Mouse (Mus musculus) heart, adult 2 months (tissue): ENCODE measurements around the gene Usp37. TPM values are rescaled to one million over a fixed set of nuclear protein-coding genes. Genes with fewer than 3 reads are reported as not detected.
"Not testable (repeated sequence)": the region's sequence is repeated elsewhere in the genome, so short reads cannot be mapped to it uniquely, and the experiment has no call there.

Experiments
- DNase-seq, 2 experiments: peaks; one replicate each; pipeline ENCODE4 v3.0.0; 2021
- H3K27ac ChIP-seq: fragments of 200-600 bp; 2 replicates; pipeline ENCODE4 v1.8.1; 2022
- H3K27me3 ChIP-seq: fragments of 200-500 bp; 2 replicates; pipeline ENCODE4 v1.6.1; 2012; ENCODE audit warnings: mild to moderate bottlenecking, low read length, inconsistent platforms, mixed read lengths; ENCODE audit not compliant: control insufficient read depth, insufficient read depth
- H3K36me3 ChIP-seq: fragments of 200-500 bp; 2 replicates; pipeline ENCODE4 v1.6.1; 2012; ENCODE audit warnings: low read length, inconsistent platforms; ENCODE audit not compliant: control insufficient read depth, insufficient read depth
- H3K4me1 ChIP-seq: fragments of 200-500 bp; 2 replicates; pipeline ENCODE4 v1.6.1; 2011; ENCODE audit warnings: low read length; ENCODE audit not compliant: control insufficient read depth, insufficient read depth
- H3K4me3 ChIP-seq: fragments of 200-600 bp; 2 replicates; pipeline ENCODE4 v1.8.1; 2022
- H3K79me2 ChIP-seq: fragments of 200-500 bp; replicated peaks from 2 replicates; pipeline ENCODE4 v1.6.1; 2012; ENCODE audit warnings: mild to moderate bottlenecking, inconsistent platforms, low read length, moderate library complexity, mixed read lengths; ENCODE audit not compliant: control insufficient read depth, insufficient read depth
- H3K9ac ChIP-seq: fragments of 200-500 bp; 2 replicates; pipeline ENCODE4 v1.6.1; 2012; ENCODE audit warnings: low read depth, mild to moderate bottlenecking, control low read depth, inconsistent platforms, low read length, mixed read lengths
- CTCF ChIP-seq: fragments of 200-600 bp; IDR thresholded peaks from 2 replicates; pipeline ENCODE4 v1.8.1; 2022; ENCODE audit warnings: antibody characterized with exemption, mild to moderate bottlenecking, moderate library complexity
- EP300 ChIP-seq: fragments of 200-500 bp; IDR thresholded peaks from 2 replicates; pipeline ENCODE4 v1.6.1; 2011; ENCODE audit warnings: low read depth, low read length, control low read depth; ENCODE audit not compliant: insufficient read depth
- POLR2A ChIP-seq: fragments of 200-500 bp; IDR thresholded peaks from 2 replicates; pipeline ENCODE4 v1.6.1; 2011; ENCODE audit warnings: mild to moderate bottlenecking, low read depth, low read length, control low read depth; ENCODE audit not compliant: insufficient read depth
- WGBS: fragments of 180-500 bp; shearing (Covaris S2); methylation state at CpG from one replicate; pipeline ENCODE4 v1.1.7; 2018; 5-methylcytosine and 5-hydroxymethylcytosine counted together
- intact Hi-C: fragments of 180-260 bp; cut with DNase I; formaldehyde crosslinking; loops from one replicate; pipeline ENCODE4 v1.15.1; 2025
- polyA plus RNA-seq: library from polyadenylated mRNA; depleted of rRNA; stranded (reverse); fragments of >200 nt; gene quantifications from 2 replicates; pipeline ENCODE4 v1.2.3, GENCODE M21; 2012
- total RNA-seq, 2 experiments: library from RNA; stranded (reverse); gene quantifications; 2 replicates each; pipeline ENCODE4 v1.2.3; 2021

The Usp37 gene
- total and polyA plus RNA-seq, 3 experiments, result 2.9 to 8.1 (median 6.5) TPM

GRCm38 (mm10) chr1:74524746-74525145 lies 19.3 kb downstream of the Usp37 start:
- Histone ChIP-seq H3K4me3 (no peak overlapping the region), H3K4me1 (no peaks in the 10 kb centered on the region), H3K27me3 (no peaks in the 10 kb centered on the region), H3K79me2 (no peaks in the 10 kb centered on the region), H3K9ac (no peak overlapping the region), H3K36me3 (no peaks in the 10 kb centered on the region; the same call in 1 of the 2 replicates), H3K27ac (no peak overlapping the region)
- no peak for DNase-seq
- no peak for TF ChIP-seq EP300
- TF ChIP-seq CTCF, result no peak
- TF ChIP-seq POLR2A, result no peak
- intact Hi-C loops, result no loop called here
- 94% methylated on average over 4 of the region's 4 CpGs for WGBS

DNA sequence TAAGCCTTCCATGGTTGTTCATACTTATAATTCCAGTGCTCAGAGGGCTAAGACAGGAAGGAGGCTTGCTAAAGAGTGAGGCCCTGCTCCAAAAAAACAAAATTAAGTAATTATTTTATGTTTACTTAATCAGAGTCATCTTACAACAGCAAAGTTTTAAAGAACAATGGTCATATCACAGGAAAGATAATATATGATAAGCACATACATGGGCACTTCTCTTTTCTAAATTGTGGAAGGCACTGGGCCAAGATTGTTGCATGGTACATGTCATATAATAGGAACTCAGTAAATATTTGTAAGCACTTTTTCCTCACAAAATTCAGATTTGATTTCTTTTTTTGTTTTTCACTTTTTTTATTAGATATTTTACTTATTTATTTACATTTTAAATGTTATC lies 24.2 kb downstream of the Usp37 start:
- DNase-seq, result no peak
- H3K4me3 ChIP-seq, result no peak overlapping the region
- intact Hi-C loops, result no loop called here
- no peaks in the 10 kb centered on the region; the same call in 1 of the 2 replicates for H3K4me1 ChIP-seq
- no peak overlapping the region for H3K9ac ChIP-seq
- H3K27me3 ChIP-seq, result no peaks in the 10 kb centered on the region
- H3K36me3 ChIP-seq, result no peaks in the 10 kb centered on the region; the same call in none of the 2 replicates
- H3K27ac ChIP-seq, result no peak overlapping the region
- no peak for TF ChIP-seq EP300
- TF ChIP-seq CTCF, result no peak
- TF ChIP-seq POLR2A, result no peak
- H3K79me2 ChIP-seq, result peaks cover 3% of the 10 kb centered on the region; the same call in 1 of the 2 replicates

DNA sequence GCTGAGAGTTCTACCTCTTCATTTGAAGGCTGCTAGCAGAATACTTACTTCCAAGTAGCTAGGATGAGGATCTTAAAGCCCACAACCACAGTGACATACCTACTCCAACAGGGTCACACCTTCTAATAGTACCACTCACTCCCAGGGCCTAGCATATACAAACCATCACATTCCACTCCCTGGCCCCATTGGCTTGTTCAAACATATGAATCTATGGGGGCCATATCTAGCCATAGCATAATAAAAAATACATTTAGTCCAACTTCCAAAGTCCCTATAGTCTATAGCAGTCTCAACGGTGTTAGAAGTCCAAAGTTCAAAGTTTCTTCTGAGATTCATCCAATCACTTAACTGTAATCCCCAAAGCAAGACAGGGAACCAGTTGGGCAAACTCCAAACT lies 31.1 kb downstream of the Usp37 start:
- 100% methylated on average over 1 of the region's 1 CpGs for WGBS
- H3K9ac ChIP-seq, H3K27ac ChIP-seq, H3K4me1 ChIP-seq, H3K36me3 ChIP-seq, DNase-seq, H3K27me3 ChIP-seq, intact Hi-C loops, H3K4me3 ChIP-seq, H3K79me2 ChIP-seq: not testable (repeated sequence)

DNA sequence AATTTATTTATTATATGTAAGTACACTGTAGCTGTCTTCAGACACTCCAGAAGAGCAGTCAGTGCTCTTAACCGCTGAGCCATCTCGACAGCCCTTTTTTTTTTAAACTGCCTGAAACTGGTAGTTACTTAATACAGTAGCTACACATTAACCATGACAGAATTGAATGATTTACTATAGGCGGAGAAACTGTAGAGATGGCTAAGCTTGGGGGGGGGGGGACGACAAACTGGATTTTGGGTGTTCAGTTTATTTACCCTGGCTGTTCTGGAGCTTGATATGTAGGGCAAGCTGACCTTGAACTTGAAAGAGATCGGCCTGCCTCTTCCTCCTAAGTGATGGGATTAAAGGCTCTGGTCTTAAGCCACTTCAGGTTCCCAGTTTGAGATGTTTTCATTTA lies 32.8 kb downstream of the Usp37 start:
- Histone ChIP-seq H3K27me3 (no peaks in the 10 kb centered on the region), H3K36me3 (peaks cover 13% of the 10 kb centered on the region; the same call in 1 of the 2 replicates), H3K9ac (no peak overlapping the region), H3K4me1 (no peaks in the 10 kb centered on the region; the same call in none of the 2 replicates), H3K27ac (no peak overlapping the region), H3K79me2 (peaks cover 4% of the 10 kb centered on the region; the same call in 1 of the 2 replicates), H3K4me3 (no peak overlapping the region)
- DNase-seq, result no peak
- intact Hi-C loops, result no loop called here
- TF ChIP-seq CTCF (no peak), EP300 (no peak), POLR2A (no peak)
- WGBS, result 95% methylated on average over 5 of the region's 5 CpGs

GRCm38 (mm10) chr1:74507780-74508179 lies 36.3 kb downstream of the Usp37 start:
- H3K9ac ChIP-seq, result no peak overlapping the region
- H3K27ac ChIP-seq, result no peak overlapping the region
- no peak overlapping the region for H3K4me3 ChIP-seq
- WGBS, result 83% methylated on average over 2 of the region's 2 CpGs
- H3K4me1 ChIP-seq, result peaks cover 1% of the 10 kb centered on the region
- no peaks in the 10 kb centered on the region for H3K27me3 ChIP-seq
- intact Hi-C loops, result loop anchor here (5.0 to 10.0 kb wide), 3 partner anchors 80 to 220 kb away; partner anchors contain the start of genes Bcs1l, Ttll4 and Zfp142
- no peak for DNase-seq
- peaks cover under 1% of the 10 kb centered on the region; the same call in 1 of the 2 replicates for H3K79me2 ChIP-seq
- H3K36me3 ChIP-seq, result peaks cover 12% of the 10 kb centered on the region; the same call in 1 of the 2 replicates
- TF ChIP-seq POLR2A, result no peak
- no peak for TF ChIP-seq EP300
- TF ChIP-seq CTCF, result no peak

DNA sequence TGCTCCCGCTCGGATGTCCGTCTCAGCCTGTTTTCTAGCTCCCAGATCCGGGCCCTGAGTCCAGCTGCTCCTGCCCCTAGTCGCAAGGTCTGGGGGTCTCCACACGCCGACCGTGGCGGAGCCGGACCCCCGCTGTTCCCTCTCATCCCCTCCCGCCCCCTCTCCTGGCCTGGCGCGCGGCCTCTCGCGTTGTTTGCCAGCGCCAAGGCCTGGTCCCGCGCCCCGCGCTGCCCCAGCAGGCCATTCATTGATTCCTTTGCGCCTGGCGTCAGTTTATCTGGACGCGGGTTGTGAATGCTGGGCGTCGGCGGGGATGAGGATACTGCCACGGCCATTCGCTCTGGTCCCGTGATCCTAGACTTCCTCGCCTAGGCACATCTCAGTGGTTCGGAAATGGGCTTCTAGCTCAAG lies 37.6 kb downstream of the Usp37 start:
- Histone ChIP-seq H3K79me2 (no peaks in the 10 kb centered on the region; the same call in 1 of the 2 replicates), H3K4me1 (peaks cover 1% of the 10 kb centered on the region), H3K9ac (peak overlapping the region; percentile 88), H3K36me3 (peaks cover 12% of the 10 kb centered on the region; the same call in 1 of the 2 replicates), H3K4me3 (peak overlapping the region; percentile 91), H3K27ac (peak overlapping the region; percentile 93), H3K27me3 (no peaks in the 10 kb centered on the region)
- WGBS, result under 1% methylated on average over 34 of the region's 34 CpGs
- TF ChIP-seq EP300 (no peak), POLR2A (no peak), CTCF (no peak)
- intact Hi-C loops, result loop anchor here (5.0 to 10.0 kb wide), 3 partner anchors 81 to 219 kb away; partner anchors contain the start of genes Bcs1l, Ttll4 and Zfp142
- DNase-seq, result no peak
